Mouse (Mus musculus) stomach, postnatal 0 days (tissue): ENCODE measurements around the gene Paqr6.

Experiments used
- CTCF ChIP-seq: IDR thresholded peaks from 2 replicates; pipeline ENCODE4 v1.5.1; 2016; ENCODE audit warnings: antibody characterized with exemption, low read depth, mild to moderate bottlenecking, moderate library complexity
- EP300 ChIP-seq: optimal IDR thresholded peaks from 2 replicates; pipeline ENCODE3; 2016; ENCODE audit warnings: antibody characterized with exemption

GRCm38 (mm10) chr3:88361096-88361495 is 3.3 kb upstream of the Paqr6 start:
- no peak for TF ChIP-seq EP300
- no peak for TF ChIP-seq CTCF
